7 mouse cellular contexts compared by ENCODE assay signal in the genomic region with DNA sequence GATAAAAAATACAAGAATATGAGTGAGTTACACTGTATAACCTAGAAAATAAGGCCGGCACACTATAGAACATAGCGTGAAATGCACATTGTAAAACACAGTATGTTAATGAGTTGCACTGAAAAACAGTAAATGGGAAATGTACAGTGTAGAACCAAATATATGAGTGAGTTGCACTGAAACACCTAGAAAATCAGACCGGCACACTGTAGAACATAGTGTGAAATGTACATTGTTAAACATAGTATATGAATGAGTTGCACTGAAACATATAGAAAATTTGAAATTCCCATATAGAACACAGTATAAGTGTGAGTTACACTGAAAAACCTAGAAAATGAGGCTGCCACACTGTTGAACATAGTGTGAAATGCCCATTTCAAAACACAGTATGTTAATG.
DNase-seq lines count a peak whose midpoint lies in the region; ATAC-seq lines count a peak whose summit lies in the region.

No protein-coding gene starts in this region.

- H3K9me3 ChIP-seq in midbrain, embryonic 12.5 days: no peaks in the 10 kb centered on the region; the same call in 1 of the 2 replicates

- H3K27ac ChIP-seq in midbrain, embryonic 12.5 days (replicated peaks): no peak overlapping the region

- peak; percentile 38 for DNase-seq in thymus, postnatal 14 days
- DNase-seq in thymus, postnatal 36 days: no peak
- DNase-seq in c-Kit-negative CD71-positive TER-119-positive erythroid progenitor cells, embryonic 14.5 days (ENCODE audit: low read depth, low spot score): peak; percentile 71
- peak; percentile 41 to 59 for DNase-seq in gastrocnemius, postnatal 4 days (ENCODE audit: low spot score in 2 of 2)
- peak; percentile 29 for DNase-seq in kidney, postnatal 14 days
- DNase-seq in yolk sac, embryonic 10.5 days (ENCODE audit: low spot score): peak; percentile 76

- ATAC-seq in midbrain, embryonic 12.5 days (ENCODE audit: low FRiP score, low read depth): peak; percentile 100

- no peak overlapping the region for H3K4me3 ChIP-seq in midbrain, embryonic 12.5 days

- no peaks in the 10 kb centered on the region for H3K27me3 ChIP-seq in midbrain, embryonic 12.5 days

- 67% methylated on average over 3 of the region's 3 CpGs for WGBS in midbrain, embryonic 12.5 days

- H3K9ac ChIP-seq in midbrain, embryonic 12.5 days (replicated peaks): no peak overlapping the region

- no peak overlapping the region for H3K4me2 ChIP-seq in midbrain, embryonic 12.5 days (replicated peaks)

- H3K4me1 ChIP-seq in midbrain, embryonic 12.5 days: no peaks in the 10 kb centered on the region

- no peaks in the 10 kb centered on the region for H3K36me3 ChIP-seq in midbrain, embryonic 12.5 days

Comparison
In these comparisons a context has a peak if more than half of its experiments do, and no peak if none do; other contexts are left out.
1. DNase-seq: peak in thymus, postnatal 14 days (single experiment), c-Kit-negative CD71-positive TER-119-positive erythroid progenitor cells, embryonic 14.5 days (single experiment), gastrocnemius, postnatal 4 days (2 of 2), kidney, postnatal 14 days (single experiment) and yolk sac, embryonic 10.5 days (single experiment); none in thymus, postnatal 36 days (0 of 2).